Mouse (Mus musculus): ENCODE data around the gene BC107364.
"Not testable (repeated sequence)": the region's sequence is repeated elsewhere in the genome, so short reads cannot be mapped to it uniquely, and the experiment has no call there.

Gene BC107364

GRCm38 (mm10) chr3:96486064-96486827 lies 34.1 kb upstream of the BC107364 start:
- DNase-seq (ENCODE audit: low spot score): not testable (repeated sequence)

GRCm38 (mm10) chr3:96485361-96485760 lies 33.3 kb upstream of the BC107364 start:
- DNase-seq (ENCODE audit: low spot score): no peak

- DNase-seq (ENCODE audit: low spot score): no peak
Measured at GRCm38 (mm10) chr3:96484921-96485320, 32.8 kb upstream of the BC107364 start.

GRCm38 (mm10) chr3:96483946-96484345 lies 31.8 kb upstream of the BC107364 start:
- DNase-seq (ENCODE audit: low spot score): no peak

GRCm38 (mm10) chr3:96483044-96483443 lies 30.9 kb upstream of the BC107364 start:
- not testable (repeated sequence) for DNase-seq (ENCODE audit: low spot score)

- DNase-seq (ENCODE audit: low spot score): no peak
Measured at GRCm38 (mm10) chr3:96482451-96482850, 30.3 kb upstream of the BC107364 start.

GRCm38 (mm10) chr3:96481856-96482255 lies 29.8 kb upstream of the BC107364 start:
- no peak for DNase-seq (ENCODE audit: low spot score)

GRCm38 (mm10) chr3:96480684-96481270 lies 28.7 kb upstream of the BC107364 start:
- DNase-seq (ENCODE audit: low spot score): no peak

GRCm38 (mm10) chr3:96479249-96479648 lies 27.1 kb upstream of the BC107364 start:
- no peak for DNase-seq (ENCODE audit: low spot score)

- no peak for DNase-seq (ENCODE audit: low spot score)
Measured at GRCm38 (mm10) chr3:96477558-96477957, 25.5 kb upstream of the BC107364 start.

GRCm38 (mm10) chr3:96477084-96477483 lies 25.0 kb upstream of the BC107364 start:
- DNase-seq (ENCODE audit: low spot score): no peak

- DNase-seq (ENCODE audit: low spot score): no peak
Measured at GRCm38 (mm10) chr3:96474909-96475655, 23.0 kb upstream of the BC107364 start.

GRCm38 (mm10) chr3:96473556-96473955 lies 21.4 kb upstream of the BC107364 start:
- not testable (repeated sequence) for DNase-seq (ENCODE audit: low spot score)

- no peak for DNase-seq (ENCODE audit: low spot score)
Measured at GRCm38 (mm10) chr3:96472066-96472465, 20.0 kb upstream of the BC107364 start.

GRCm38 (mm10) chr3:96469626-96470025 lies 17.5 kb upstream of the BC107364 start:
- no peak for DNase-seq (ENCODE audit: low spot score)

- not testable (repeated sequence) for DNase-seq (ENCODE audit: low spot score)
Measured at GRCm38 (mm10) chr3:96468335-96468734, 16.2 kb upstream of the BC107364 start.

- no peak for DNase-seq (ENCODE audit: low spot score)
Measured at GRCm38 (mm10) chr3:96467641-96468040, 15.5 kb upstream of the BC107364 start.

GRCm38 (mm10) chr3:96463891-96464290 lies 11.8 kb upstream of the BC107364 start:
- no peak for DNase-seq (ENCODE audit: low spot score)

- not testable (repeated sequence) for DNase-seq (ENCODE audit: low spot score)
Measured at GRCm38 (mm10) chr3:96460568-96460870, 8.4 kb upstream of the BC107364 start.

- not testable (repeated sequence) for DNase-seq (ENCODE audit: low spot score)
Measured at GRCm38 (mm10) chr3:96459757-96460567, 7.9 kb upstream of the BC107364 start.

GRCm38 (mm10) chr3:96458886-96459439 lies 6.9 kb upstream of the BC107364 start:
- not testable (repeated sequence) for DNase-seq (ENCODE audit: low spot score)

GRCm38 (mm10) chr3:96458008-96458407 lies 5.9 kb upstream of the BC107364 start:
- not testable (repeated sequence) for DNase-seq (ENCODE audit: low spot score)

Data from ovary, postnatal 14 days (tissue).